Mouse (Mus musculus): ENCODE results near the gene Tra2b. TPM values are rescaled to one million over a fixed set of nuclear protein-coding genes. Genes with fewer than 3 reads are reported as not detected.
"Not testable (repeated sequence)": the region's sequence is repeated elsewhere in the genome, so short reads cannot be mapped to it uniquely, and the experiment has no call there.

The Tra2b gene
- polyA plus RNA-seq, 1 experiment from 2014 or later = 266 TPM

DNA sequence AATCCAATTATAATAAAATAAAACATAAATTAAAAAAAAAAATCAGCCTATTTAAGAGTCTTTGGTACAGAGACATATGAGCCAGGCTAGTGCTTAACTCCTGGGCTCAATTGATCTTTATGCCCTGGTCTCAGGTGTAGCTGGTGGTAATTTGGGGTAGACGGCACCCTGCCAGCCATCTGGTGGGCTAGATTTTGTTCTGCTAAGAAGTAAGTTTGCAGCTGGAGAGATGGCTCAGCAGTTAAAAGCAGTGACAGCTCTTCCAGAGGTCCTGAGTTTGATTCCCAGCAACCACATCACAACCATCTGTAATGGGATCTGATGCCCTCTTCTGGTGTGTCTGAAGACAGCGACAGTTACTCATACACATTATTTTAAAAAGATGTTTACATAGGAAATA lies 25.8 kb downstream of the Tra2b start:
- peaks cover 55% of the 10 kb centered on the region for H3K36me3 ChIP-seq (ENCODE audit: control insufficient read depth, insufficient read depth, low read length)
- no peak for ATAC-seq (ENCODE audit: low read depth)
- H3K4me1 ChIP-seq (ENCODE audit: control insufficient read depth, insufficient read depth, low read length) = no peaks in the 10 kb centered on the region
- H3K27me3 ChIP-seq (replicated peaks; ENCODE audit: control insufficient read depth, insufficient read depth, low read length) = no peaks in the 10 kb centered on the region
- no peak overlapping the region for H3K27ac ChIP-seq (replicated peaks; ENCODE audit: low read depth, low read length)
- no peak overlapping the region for H3K4me2 ChIP-seq (ENCODE audit: low read depth, low read length)
- no peak for DNase-seq (ENCODE audit: low spot score)
- H3K4me3 ChIP-seq (ENCODE audit: low read depth, low read length) = no peak overlapping the region
- H3K9ac ChIP-seq (ENCODE audit: low read depth, low read length) = no peak overlapping the region
- no peaks in the 10 kb centered on the region for H3K9me3 ChIP-seq (ENCODE audit: control insufficient read depth, low read length)
- 70% methylated on average over 2 of the region's 2 CpGs for WGBS

DNA sequence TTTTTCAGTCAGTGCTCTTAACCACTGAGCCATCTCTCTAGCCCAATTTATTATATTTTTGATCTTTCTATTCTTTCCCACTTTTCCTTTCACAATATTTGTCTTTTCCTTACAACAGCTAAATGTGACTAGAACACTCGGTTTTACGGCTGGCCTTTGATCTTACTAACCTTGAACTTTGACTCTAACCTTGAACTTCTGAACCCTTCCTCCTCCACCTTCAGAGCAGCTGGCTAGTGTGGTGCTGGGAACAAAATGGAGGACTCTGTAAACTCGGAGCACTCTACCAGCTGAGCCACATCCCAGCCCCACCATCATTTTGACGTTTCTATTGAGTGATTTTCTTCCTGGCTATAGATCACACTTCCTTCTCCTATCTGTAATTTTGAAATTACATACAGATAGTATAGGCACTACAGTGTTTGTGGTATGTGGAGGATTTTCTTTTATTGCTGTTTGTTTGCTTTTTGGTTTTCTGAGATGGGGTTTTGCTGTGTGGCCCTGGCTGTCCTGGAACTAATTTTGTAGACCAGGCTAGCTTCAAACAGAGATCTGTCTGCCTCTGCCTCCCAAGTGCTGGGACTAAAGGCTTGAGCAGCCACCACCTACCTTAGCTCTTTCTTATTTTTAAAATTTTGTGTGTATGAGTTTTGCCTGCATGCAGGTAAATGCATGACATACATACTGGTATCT lies 26.7 kb downstream of the Tra2b start:
- no peak overlapping the region for H3K4me3 ChIP-seq (ENCODE audit: low read depth, low read length)
- H3K27me3 ChIP-seq (replicated peaks; ENCODE audit: control insufficient read depth, insufficient read depth, low read length) = no peaks in the 10 kb centered on the region
- peaks cover 46% of the 10 kb centered on the region for H3K36me3 ChIP-seq (ENCODE audit: control insufficient read depth, insufficient read depth, low read length)
- ATAC-seq (ENCODE audit: low read depth) (no peak), DNase-seq (ENCODE audit: low spot score) (no peak)
- no peak overlapping the region for H3K27ac ChIP-seq (replicated peaks; ENCODE audit: low read depth, low read length)
- H3K9me3 ChIP-seq (ENCODE audit: control insufficient read depth, low read length) = no peaks in the 10 kb centered on the region
- WGBS = 73% methylated on average over 4 of the region's 4 CpGs
- no peak overlapping the region for H3K4me2 ChIP-seq (ENCODE audit: low read depth, low read length)
- H3K9ac ChIP-seq (ENCODE audit: low read depth, low read length) = no peak overlapping the region
- no peaks in the 10 kb centered on the region for H3K4me1 ChIP-seq (ENCODE audit: control insufficient read depth, insufficient read depth, low read length)

DNA sequence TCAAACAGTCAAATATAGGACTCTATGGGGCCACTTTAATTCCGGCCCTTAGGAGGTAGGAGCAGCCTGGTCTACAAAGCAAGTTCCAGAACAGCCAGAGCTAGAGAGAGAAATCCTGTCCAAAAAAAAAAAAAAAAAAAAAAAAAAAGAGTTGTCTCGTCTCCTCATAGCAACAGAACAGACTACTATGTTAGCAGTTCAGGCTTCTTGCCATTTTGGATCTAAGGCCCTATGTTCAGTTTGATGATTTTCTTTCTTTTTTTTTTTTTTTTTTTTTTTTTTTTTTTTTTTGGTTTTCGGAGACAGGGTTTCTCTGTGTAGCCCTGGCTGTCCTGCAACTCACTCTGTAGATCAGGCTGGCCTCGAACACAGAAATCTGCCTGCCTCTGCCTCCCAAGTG lies 27.4 kb downstream of the Tra2b start:
- not testable (repeated sequence) for H3K9ac ChIP-seq (ENCODE audit: low read depth, low read length); DNase-seq (ENCODE audit: low spot score); H3K27ac ChIP-seq (replicated peaks; ENCODE audit: low read depth, low read length); H3K4me2 ChIP-seq (ENCODE audit: low read depth, low read length); H3K4me1 ChIP-seq (ENCODE audit: control insufficient read depth, insufficient read depth, low read length); ATAC-seq (ENCODE audit: low read depth); H3K4me3 ChIP-seq (ENCODE audit: low read depth, low read length); H3K9me3 ChIP-seq (ENCODE audit: control insufficient read depth, low read length); H3K27me3 ChIP-seq (replicated peaks; ENCODE audit: control insufficient read depth, insufficient read depth, low read length)
- WGBS = 84% methylated on average over 4 of the region's 4 CpGs
- peaks cover 40% of the 10 kb centered on the region for H3K36me3 ChIP-seq (ENCODE audit: control insufficient read depth, insufficient read depth, low read length)

DNA sequence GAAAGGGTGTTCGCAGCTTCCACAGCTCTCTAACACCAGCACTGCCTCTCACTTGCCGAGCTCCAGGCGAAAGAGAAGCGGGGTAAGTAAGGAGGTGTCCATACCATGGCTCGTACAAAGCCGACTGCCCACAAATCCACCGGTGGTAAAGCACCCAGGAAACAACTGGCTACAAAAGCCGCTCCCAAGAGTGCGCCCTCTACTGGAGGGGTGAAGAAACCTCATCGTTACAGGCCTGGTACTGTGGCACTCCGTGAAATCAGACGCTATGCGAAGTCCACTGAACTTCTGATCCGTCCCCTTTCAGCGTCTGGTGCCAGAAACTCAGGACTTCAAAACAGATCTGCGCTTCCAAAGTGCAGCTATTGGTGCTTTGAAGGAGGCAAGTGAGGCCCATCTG lies 29.0 kb downstream of the Tra2b start:
- H3K27me3 ChIP-seq (replicated peaks; ENCODE audit: control insufficient read depth, insufficient read depth, low read length) = no peaks in the 10 kb centered on the region
- no peak overlapping the region for H3K4me2 ChIP-seq (ENCODE audit: low read depth, low read length)
- no peaks in the 10 kb centered on the region for H3K9me3 ChIP-seq (ENCODE audit: control insufficient read depth, low read length)
- H3K4me1 ChIP-seq (ENCODE audit: control insufficient read depth, insufficient read depth, low read length) = no peaks in the 10 kb centered on the region
- no peak overlapping the region for H3K27ac ChIP-seq (replicated peaks; ENCODE audit: low read depth, low read length)
- DNase-seq (ENCODE audit: low spot score) = no peak
- H3K4me3 ChIP-seq (ENCODE audit: low read depth, low read length) = no peak overlapping the region
- peaks cover 24% of the 10 kb centered on the region for H3K36me3 ChIP-seq (ENCODE audit: control insufficient read depth, insufficient read depth, low read length)
- ATAC-seq (ENCODE audit: low read depth) = no peak
- WGBS = 92% methylated on average over 16 of the region's 16 CpGs
- H3K9ac ChIP-seq (ENCODE audit: low read depth, low read length) = no peak overlapping the region

DNA sequence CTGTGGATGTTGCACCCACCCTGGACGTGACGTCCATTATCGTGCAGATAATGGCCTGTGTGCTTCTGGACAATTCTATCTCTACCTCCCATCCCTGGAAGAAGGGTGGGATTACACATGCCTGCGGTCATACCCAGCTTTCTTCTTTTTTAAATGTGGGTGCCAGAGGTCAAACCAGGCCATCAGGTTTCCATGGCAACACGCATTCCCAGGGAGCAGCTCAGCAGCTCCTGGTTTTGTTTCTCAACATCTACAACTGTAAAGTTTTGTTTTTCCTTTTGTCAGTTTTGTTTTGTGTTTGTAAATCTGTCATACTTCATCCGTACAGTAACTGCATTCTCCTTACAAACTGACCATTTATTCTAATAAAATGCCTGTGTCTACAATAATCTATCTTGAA lies 31.3 kb downstream of the Tra2b start:
- WGBS = 39% methylated on average over 6 of the region's 6 CpGs
- 0 out of 2 replicates have a peak, but pooled peaks cover 8% of the 10 kb centered on the region for H3K36me3 ChIP-seq (ENCODE audit: control insufficient read depth, insufficient read depth, low read length)
- no peak overlapping the region for H3K27ac ChIP-seq (replicated peaks; ENCODE audit: low read depth, low read length)

DNA sequence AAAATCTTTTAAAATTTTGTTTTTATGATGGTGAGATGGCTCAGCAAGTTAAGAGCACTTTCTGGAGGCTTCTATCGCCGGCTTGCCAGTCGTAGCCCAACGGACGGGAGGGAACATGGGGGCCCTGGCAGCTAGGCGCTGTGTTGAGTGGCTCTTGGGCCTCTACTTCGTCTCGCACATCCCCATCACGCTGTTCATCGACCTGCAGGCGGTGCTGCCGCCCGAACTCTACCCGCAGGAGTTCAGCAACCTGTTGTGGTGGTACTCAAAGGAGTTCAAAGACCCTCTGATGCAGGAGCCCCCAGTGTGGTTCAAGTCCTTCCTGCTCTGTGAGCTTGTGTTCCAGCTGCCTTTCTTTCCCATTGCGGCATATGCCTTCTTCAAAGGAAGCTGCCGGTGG lies 35.5 kb downstream of the Tra2b start:
- not testable (repeated sequence) for H3K4me1 ChIP-seq (ENCODE audit: control insufficient read depth, insufficient read depth, low read length); DNase-seq (ENCODE audit: low spot score); H3K9ac ChIP-seq (ENCODE audit: low read depth, low read length); ATAC-seq (ENCODE audit: low read depth); H3K9me3 ChIP-seq (ENCODE audit: control insufficient read depth, low read length); H3K4me3 ChIP-seq (ENCODE audit: low read depth, low read length); H3K36me3 ChIP-seq (ENCODE audit: control insufficient read depth, insufficient read depth, low read length); H3K4me2 ChIP-seq (ENCODE audit: low read depth, low read length); H3K27ac ChIP-seq (replicated peaks; ENCODE audit: low read depth, low read length); H3K27me3 ChIP-seq (replicated peaks; ENCODE audit: control insufficient read depth, insufficient read depth, low read length)
- WGBS = 84% methylated on average over 16 of the region's 16 CpGs

More for the DNA sequence above, 31.3 kb downstream of the Tra2b start:
- no peak overlapping the region for H3K4me2 ChIP-seq (ENCODE audit: low read depth, low read length)
- DNase-seq (ENCODE audit: low spot score) = no peak
- ATAC-seq (ENCODE audit: low read depth) = no peak
- H3K27me3 ChIP-seq (replicated peaks; ENCODE audit: control insufficient read depth, insufficient read depth, low read length) = no peaks in the 10 kb centered on the region
- no peak overlapping the region for H3K9ac ChIP-seq (ENCODE audit: low read depth, low read length)
- H3K9me3 ChIP-seq (ENCODE audit: control insufficient read depth, low read length) = no peaks in the 10 kb centered on the region
- H3K4me3 ChIP-seq (ENCODE audit: low read depth, low read length) = no peak overlapping the region
- H3K4me1 ChIP-seq (ENCODE audit: control insufficient read depth, insufficient read depth, low read length) = no peaks in the 10 kb centered on the region

DNA sequence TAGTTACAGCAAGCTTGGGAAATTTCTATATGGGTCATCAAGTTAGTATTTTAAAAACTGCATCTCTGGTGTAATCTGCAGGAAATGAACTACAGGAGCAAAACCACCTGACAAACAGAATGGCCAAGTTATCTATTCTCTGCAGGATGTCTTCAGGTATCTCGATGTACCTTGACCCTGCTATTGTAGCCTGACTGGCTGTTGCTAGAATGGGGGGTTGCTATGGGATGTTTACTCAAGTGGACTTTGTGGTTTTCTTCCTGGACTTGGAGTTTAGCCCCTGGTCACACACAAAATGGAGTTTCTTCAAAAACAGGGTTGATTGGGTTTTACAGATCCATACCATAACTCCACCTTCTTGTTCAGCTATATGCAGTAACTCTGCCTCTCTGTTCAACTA lies 62.3 kb downstream of the Tra2b start:
- DNase-seq (ENCODE audit: low spot score) (no peak), ATAC-seq (ENCODE audit: low read depth) (no peak)
- Histone ChIP-seq H3K36me3 (ENCODE audit: control insufficient read depth, insufficient read depth, low read length) (no peaks in the 10 kb centered on the region), H3K4me3 (ENCODE audit: low read depth, low read length) (no peak overlapping the region), H3K27me3 (replicated peaks; ENCODE audit: control insufficient read depth, insufficient read depth, low read length) (no peaks in the 10 kb centered on the region), H3K4me2 (ENCODE audit: low read depth, low read length) (no peak overlapping the region), H3K9ac (ENCODE audit: low read depth, low read length) (no peak overlapping the region), H3K9me3 (ENCODE audit: control insufficient read depth, low read length) (no peaks in the 10 kb centered on the region), H3K27ac (replicated peaks; ENCODE audit: low read depth, low read length) (no peak overlapping the region), H3K4me1 (ENCODE audit: control insufficient read depth, insufficient read depth, low read length) (no peaks in the 10 kb centered on the region)
- WGBS = 75% methylated on average over 1 of the region's 1 CpGs

DNA sequence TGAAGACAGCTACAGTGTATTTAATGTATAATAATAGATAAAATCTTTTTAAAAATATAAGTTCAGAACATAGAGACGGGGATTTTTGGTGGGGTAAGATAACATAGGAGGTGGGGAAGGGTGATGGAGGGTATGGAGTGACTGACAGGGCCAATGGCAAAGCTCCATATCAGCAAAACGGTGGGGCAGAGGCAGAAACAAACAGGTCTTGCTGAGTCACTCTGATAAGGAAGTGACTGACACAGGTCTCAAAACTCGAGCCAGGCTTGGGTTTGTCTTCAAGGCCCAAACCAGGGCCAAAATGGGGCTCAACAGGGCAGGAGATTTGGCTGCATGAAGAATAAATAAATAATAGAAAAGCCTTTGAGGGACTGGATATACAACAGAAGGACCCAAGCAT lies 63.9 kb downstream of the Tra2b start:
- ATAC-seq (ENCODE audit: low read depth) (no peak), DNase-seq (ENCODE audit: low spot score) (no peak)
- Histone ChIP-seq H3K9ac (ENCODE audit: low read depth, low read length) (no peak overlapping the region), H3K4me2 (ENCODE audit: low read depth, low read length) (no peak overlapping the region), H3K9me3 (ENCODE audit: control insufficient read depth, low read length) (no peaks in the 10 kb centered on the region), H3K4me3 (ENCODE audit: low read depth, low read length) (no peak overlapping the region), H3K4me1 (ENCODE audit: control insufficient read depth, insufficient read depth, low read length) (no peaks in the 10 kb centered on the region), H3K27ac (replicated peaks; ENCODE audit: low read depth, low read length) (no peak overlapping the region), H3K36me3 (ENCODE audit: control insufficient read depth, insufficient read depth, low read length) (no peaks in the 10 kb centered on the region), H3K27me3 (replicated peaks; ENCODE audit: control insufficient read depth, insufficient read depth, low read length) (no peaks in the 10 kb centered on the region)
- WGBS = 70% methylated on average over 3 of the region's 3 CpGs

DNA sequence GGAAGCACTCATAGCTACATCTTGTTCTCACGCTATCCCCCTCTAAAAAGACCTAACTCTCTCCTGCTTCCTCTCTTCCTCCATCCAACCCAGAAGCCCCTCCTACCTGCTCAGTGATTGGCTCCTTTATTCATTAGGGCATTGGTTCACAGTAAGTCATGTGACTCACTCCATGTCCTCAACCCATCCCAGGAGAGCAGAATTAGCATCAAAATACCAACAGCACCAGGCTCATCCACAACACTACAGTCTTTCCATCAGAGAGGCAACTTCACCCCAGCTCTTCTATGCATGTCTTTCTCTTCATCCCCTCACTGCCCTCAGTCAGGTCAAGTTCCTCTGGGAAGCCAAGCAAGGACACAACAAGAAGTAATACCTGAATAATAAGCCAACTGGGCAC lies 65.3 kb downstream of the Tra2b start:
- ATAC-seq (ENCODE audit: low read depth) (no peak), DNase-seq (ENCODE audit: low spot score) (no peak)
- Histone ChIP-seq H3K27me3 (replicated peaks; ENCODE audit: control insufficient read depth, insufficient read depth, low read length) (no peaks in the 10 kb centered on the region), H3K9ac (ENCODE audit: low read depth, low read length) (no peak overlapping the region), H3K4me3 (ENCODE audit: low read depth, low read length) (no peak overlapping the region), H3K4me1 (ENCODE audit: control insufficient read depth, insufficient read depth, low read length) (no peaks in the 10 kb centered on the region), H3K27ac (replicated peaks; ENCODE audit: low read depth, low read length) (no peak overlapping the region), H3K9me3 (ENCODE audit: control insufficient read depth, low read length) (no peaks in the 10 kb centered on the region), H3K4me2 (ENCODE audit: low read depth, low read length) (no peak overlapping the region), H3K36me3 (ENCODE audit: control insufficient read depth, insufficient read depth, low read length) (no peaks in the 10 kb centered on the region)
- 65% methylated on average over 1 of the region's 1 CpGs for WGBS

Data from embryonic facial prominence, embryonic 14.5 days (tissue).